Mouse (Mus musculus): ENCODE data around the gene Gdf3. TPM values are rescaled to one million over a fixed set of nuclear protein-coding genes. Genes with fewer than 3 reads are reported as not detected.

Gdf3 gene
- polyA plus RNA-seq (2015; fragmentation: Illumina TruSeq; extraction: RNeasy Lipid Tissue Mini Kit (QIAGEN cat#74804); ENCODE audit: low read depth, low replicate concordance), result not detected

GRCm38 (mm10) chr6:122609771-122610170 is at the start of gene Gdf3:
Gene Gdf3, minus strand, starts transcription at chr6:122610087.

DNA sequence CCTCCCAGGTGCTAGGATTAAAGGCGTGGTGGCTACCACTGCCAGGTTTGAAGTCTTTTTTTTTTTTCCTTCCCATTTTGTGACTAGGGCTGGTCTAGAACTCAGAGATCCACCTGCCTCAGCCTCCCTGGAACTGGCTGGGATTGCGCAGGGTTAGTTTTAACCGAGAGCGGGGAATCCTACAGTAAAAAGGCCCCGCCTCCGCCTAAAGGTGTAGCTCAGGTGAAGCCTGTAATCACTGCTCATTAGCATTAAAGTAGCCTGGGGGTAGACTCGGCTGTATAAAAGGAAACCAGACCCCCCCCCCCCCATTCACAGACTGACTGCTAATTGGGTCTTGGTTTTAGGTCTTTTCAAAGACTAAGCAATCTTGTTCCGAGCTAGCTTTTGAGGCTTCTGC is 16.2 kb upstream of the Gdf3 start, which contains the start of gene Dppa3:
TSS of gene Dppa3 (plus strand) at position 301 of the 400 bp plus-strand sequence.

GRCm38 (mm10) chr6:122602242-122602991 is 7.5 kb downstream of the Gdf3 start, which contains the start of gene Apobec1:
Gene Apobec1, minus strand, starts transcription at chr6:122602444.

Other genes with a start within 250 kb of the Gdf3 start
- gene Rimklb, start 111.3 kb downstream of the Gdf3 start, polyA plus RNA-seq (2015; fragmentation: Illumina TruSeq; extraction: RNeasy Lipid Tissue Mini Kit (QIAGEN cat#74804); ENCODE audit: low read depth, low replicate concordance), result 37.6 TPM
- gene Mfap5, start 104.2 kb downstream of the Gdf3 start, polyA plus RNA-seq (2015; fragmentation: Illumina TruSeq; extraction: RNeasy Lipid Tissue Mini Kit (QIAGEN cat#74804); ENCODE audit: low read depth, low replicate concordance), result not detected
- gene Aicda, start 56.3 kb downstream of the Gdf3 start, polyA plus RNA-seq (2015; fragmentation: Illumina TruSeq; extraction: RNeasy Lipid Tissue Mini Kit (QIAGEN cat#74804); ENCODE audit: low read depth, low replicate concordance), result not detected
- gene Apobec1, start 7.6 kb downstream of the Gdf3 start, polyA plus RNA-seq (2015; fragmentation: Illumina TruSeq; extraction: RNeasy Lipid Tissue Mini Kit (QIAGEN cat#74804); ENCODE audit: low read depth, low replicate concordance), result 3.0 TPM
- not detected for gene Dppa3, start 16.3 kb upstream of the Gdf3 start, polyA plus RNA-seq (2015; fragmentation: Illumina TruSeq; extraction: RNeasy Lipid Tissue Mini Kit (QIAGEN cat#74804); ENCODE audit: low read depth, low replicate concordance)
- gene Nanog, start 97.4 kb upstream of the Gdf3 start, polyA plus RNA-seq (2015; fragmentation: Illumina TruSeq; extraction: RNeasy Lipid Tissue Mini Kit (QIAGEN cat#74804); ENCODE audit: low read depth, low replicate concordance), result not detected
- gene Slc2a3, start 191.6 kb upstream of the Gdf3 start, polyA plus RNA-seq (2015; fragmentation: Illumina TruSeq; extraction: RNeasy Lipid Tissue Mini Kit (QIAGEN cat#74804); ENCODE audit: low read depth, low replicate concordance), result 88.9 TPM
- gene Foxj2, start 209.8 kb upstream of the Gdf3 start, polyA plus RNA-seq (2015; fragmentation: Illumina TruSeq; extraction: RNeasy Lipid Tissue Mini Kit (QIAGEN cat#74804); ENCODE audit: low read depth, low replicate concordance), result 14.9 TPM
- gene C3ar1, start 246.1 kb upstream of the Gdf3 start, polyA plus RNA-seq (2015; fragmentation: Illumina TruSeq; extraction: RNeasy Lipid Tissue Mini Kit (QIAGEN cat#74804); ENCODE audit: low read depth, low replicate concordance), result 1.0 TPM

All from brain, adult 10 weeks (tissue).